Mouse (Mus musculus): ENCODE results near the gene Col15a1. TPM values are rescaled to one million over a fixed set of nuclear protein-coding genes. Genes with fewer than 3 reads are reported as not detected.

Col15a1 gene
- total and polyA plus RNA-seq, 2 experiments from 2014 or later, result 3.8 to 8.2 TPM

DNA sequence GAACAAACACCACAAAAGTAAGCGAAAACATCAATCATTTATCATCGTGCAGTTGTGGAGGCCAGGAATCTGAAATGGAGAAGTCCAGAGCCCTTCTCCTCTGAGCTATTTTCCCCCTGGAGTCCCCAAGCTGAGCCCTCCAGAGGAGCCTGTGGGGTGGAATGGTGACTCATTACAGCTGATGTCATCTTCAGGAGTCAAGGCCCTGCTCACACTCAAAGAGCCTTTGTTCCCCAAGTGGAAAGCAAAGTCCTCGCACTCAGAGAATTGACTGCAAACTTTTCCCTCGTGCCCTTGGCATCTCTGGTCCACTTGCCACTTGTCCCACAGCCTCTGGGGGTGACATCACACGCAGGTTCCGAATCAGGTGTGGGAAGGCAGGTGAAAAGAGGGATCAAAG is 23.4 kb downstream of the Col15a1 start:
- TF ChIP-seq CTCF (IDR thresholded peaks at IDR 0.05), result no peak
- Histone ChIP-seq H3K36me3 (ENCODE audit: insufficient read depth, low read length) (no peaks in the 10 kb centered on the region), H3K4me2 (ENCODE audit: low read depth, low read length, poor library complexity, severe bottlenecking) (no peak overlapping the region), H3K9me3 (ENCODE audit: low read length) (no peaks in the 10 kb centered on the region), H3K9ac (replicated peaks; ENCODE audit: low read length, poor library complexity, severe bottlenecking) (no peak overlapping the region), H3K27ac (ENCODE audit: low read depth, low read length) (no peak overlapping the region), H3K4me3 (ENCODE audit: low read depth, low read length) (no peak overlapping the region), H3K27me3 (ENCODE audit: insufficient read depth, low read length) (no peaks in the 10 kb centered on the region), H3K4me1 (ENCODE audit: insufficient read depth, low read length) (peaks cover 8% of the 10 kb centered on the region)
- no peak for DNase-seq (ENCODE audit: low spot score)
- WGBS, result 89% methylated on average over 6 of the region's 6 CpGs
- ATAC-seq (ENCODE audit: low FRiP score), result no peak

DNA sequence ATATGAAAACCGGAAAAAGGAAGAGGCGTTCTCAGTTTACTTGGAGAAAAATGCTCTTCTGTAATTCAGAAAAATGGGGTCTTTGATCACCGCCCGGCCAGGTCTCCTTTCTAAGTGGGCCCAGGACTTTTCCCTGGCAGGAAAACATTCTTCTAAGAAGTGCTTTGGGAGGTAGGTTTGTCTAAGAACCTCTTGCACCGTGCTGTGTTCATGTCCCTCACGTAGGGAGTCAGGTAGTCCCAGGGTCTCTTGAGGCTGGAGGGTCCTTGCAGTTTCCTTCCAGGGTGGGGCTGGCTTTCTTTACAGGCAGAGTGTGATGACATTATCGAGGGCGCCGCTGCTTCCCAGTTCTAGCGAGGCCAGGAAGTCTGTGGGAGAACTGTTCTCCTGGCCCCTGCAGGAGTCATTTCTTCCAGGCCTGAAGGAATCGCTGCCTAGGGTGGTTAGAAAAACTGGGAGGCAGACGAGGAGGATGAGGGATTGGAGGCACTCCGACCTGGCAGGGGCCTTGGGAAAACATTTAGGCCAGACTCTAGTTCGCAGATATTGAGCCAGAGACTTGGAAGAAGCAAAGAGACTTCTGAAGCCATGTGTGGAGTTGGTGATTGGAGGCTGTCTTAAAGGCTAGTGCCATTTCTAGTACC is 25.4 kb downstream of the Col15a1 start:
- no peak overlapping the region for H3K4me2 ChIP-seq (ENCODE audit: low read depth, low read length, poor library complexity, severe bottlenecking)
- WGBS, result 82% methylated on average over 14 of the region's 14 CpGs
- H3K36me3 ChIP-seq (ENCODE audit: insufficient read depth, low read length), result no peaks in the 10 kb centered on the region
- H3K9ac ChIP-seq (replicated peaks; ENCODE audit: low read length, poor library complexity, severe bottlenecking), result no peak overlapping the region
- no peak overlapping the region for H3K4me3 ChIP-seq (ENCODE audit: low read depth, low read length)
- no peaks in the 10 kb centered on the region for H3K27me3 ChIP-seq (ENCODE audit: insufficient read depth, low read length)
- no peaks in the 10 kb centered on the region for H3K9me3 ChIP-seq (ENCODE audit: low read length)
- ATAC-seq (ENCODE audit: low FRiP score) (no peak), DNase-seq (ENCODE audit: low spot score) (no peak)
- peaks cover 8% of the 10 kb centered on the region for H3K4me1 ChIP-seq (ENCODE audit: insufficient read depth, low read length)
- no peak for TF ChIP-seq CTCF (IDR thresholded peaks at IDR 0.05)
- no peak overlapping the region for H3K27ac ChIP-seq (ENCODE audit: low read depth, low read length)

DNA sequence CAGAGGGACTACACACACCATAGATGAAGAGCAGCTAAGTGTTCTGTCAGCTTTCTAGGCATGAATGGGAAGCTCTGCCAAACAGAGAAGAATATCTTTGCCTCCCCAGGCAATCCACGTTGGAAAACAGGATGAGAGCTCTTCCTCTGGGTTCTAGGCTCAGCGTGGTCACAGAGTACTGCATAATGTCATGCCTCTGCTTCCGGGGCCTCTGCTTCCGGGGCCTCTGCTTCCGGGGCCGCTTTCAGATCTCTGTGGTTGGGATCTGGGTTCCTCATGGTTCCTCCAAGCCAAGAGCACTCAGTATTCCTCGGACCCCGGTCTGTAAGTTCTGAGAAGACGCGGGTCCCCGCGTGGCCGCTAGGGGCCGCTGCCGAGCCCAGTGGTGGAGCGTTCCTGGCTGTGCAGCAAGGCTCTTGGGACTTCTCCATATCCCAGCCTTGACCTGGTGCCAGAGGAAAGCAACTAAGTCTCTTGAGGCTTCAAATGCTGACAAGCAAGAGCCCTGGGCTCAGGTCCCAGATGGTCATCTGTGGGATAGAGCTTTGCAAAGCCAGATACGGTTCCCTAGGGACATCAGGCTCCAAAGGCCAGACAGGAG is 26.8 kb downstream of the Col15a1 start:
- Histone ChIP-seq H3K27me3 (ENCODE audit: insufficient read depth, low read length) (no peaks in the 10 kb centered on the region), H3K27ac (ENCODE audit: low read depth, low read length) (no peak overlapping the region), H3K4me3 (ENCODE audit: low read depth, low read length) (no peak overlapping the region), H3K9ac (replicated peaks; ENCODE audit: low read length, poor library complexity, severe bottlenecking) (no peak overlapping the region), H3K9me3 (ENCODE audit: low read length) (no peaks in the 10 kb centered on the region), H3K36me3 (ENCODE audit: insufficient read depth, low read length) (no peaks in the 10 kb centered on the region), H3K4me1 (ENCODE audit: insufficient read depth, low read length) (peaks cover 8% of the 10 kb centered on the region), H3K4me2 (ENCODE audit: low read depth, low read length, poor library complexity, severe bottlenecking) (0 out of 2 replicates have a peak overlapping the region, but pooled peaks have one; percentile 7)
- WGBS, result 31% methylated on average over 17 of the region's 17 CpGs
- DNase-seq (ENCODE audit: low spot score) (peak; percentile 81), ATAC-seq (ENCODE audit: low FRiP score) (peak; percentile 61)
- peak; percentile 79 for TF ChIP-seq CTCF (IDR thresholded peaks at IDR 0.05)

DNA sequence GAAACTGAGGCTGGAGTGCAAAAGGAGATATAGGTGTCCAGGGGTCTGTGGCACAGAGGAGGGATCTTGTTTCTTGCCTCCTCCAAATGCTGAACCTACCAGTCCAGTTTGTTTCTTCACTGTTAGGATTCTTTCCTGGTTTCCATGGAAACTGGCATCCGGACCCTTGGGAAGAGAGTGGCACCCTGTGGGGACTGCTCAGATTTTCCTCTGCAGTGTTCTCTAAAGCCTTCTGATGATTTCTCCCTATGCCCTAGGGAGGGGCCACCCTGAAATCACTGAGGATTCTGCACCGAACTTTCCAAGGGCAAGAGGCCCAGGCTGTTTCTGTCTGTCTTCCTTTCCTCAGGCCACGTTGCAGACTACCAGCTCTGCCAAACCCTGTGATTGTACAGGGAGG is 27.4 kb downstream of the Col15a1 start:
- no peak overlapping the region for H3K9ac ChIP-seq (replicated peaks; ENCODE audit: low read length, poor library complexity, severe bottlenecking)
- WGBS, result 3% methylated on average over 3 of the region's 3 CpGs
- no peak overlapping the region for H3K4me2 ChIP-seq (ENCODE audit: low read depth, low read length, poor library complexity, severe bottlenecking)
- H3K36me3 ChIP-seq (ENCODE audit: insufficient read depth, low read length), result no peaks in the 10 kb centered on the region
- H3K27me3 ChIP-seq (ENCODE audit: insufficient read depth, low read length), result no peaks in the 10 kb centered on the region
- no peak overlapping the region for H3K27ac ChIP-seq (ENCODE audit: low read depth, low read length)
- ATAC-seq (ENCODE audit: low FRiP score) (peak; percentile 68), DNase-seq (ENCODE audit: low spot score) (peak; percentile 54)
- peaks cover 8% of the 10 kb centered on the region for H3K4me1 ChIP-seq (ENCODE audit: insufficient read depth, low read length)
- peak; percentile 7; the same call in 1 of the 2 replicates for TF ChIP-seq CTCF (IDR thresholded peaks at IDR 0.05)
- no peak overlapping the region for H3K4me3 ChIP-seq (ENCODE audit: low read depth, low read length)
- no peaks in the 10 kb centered on the region for H3K9me3 ChIP-seq (ENCODE audit: low read length)

DNA sequence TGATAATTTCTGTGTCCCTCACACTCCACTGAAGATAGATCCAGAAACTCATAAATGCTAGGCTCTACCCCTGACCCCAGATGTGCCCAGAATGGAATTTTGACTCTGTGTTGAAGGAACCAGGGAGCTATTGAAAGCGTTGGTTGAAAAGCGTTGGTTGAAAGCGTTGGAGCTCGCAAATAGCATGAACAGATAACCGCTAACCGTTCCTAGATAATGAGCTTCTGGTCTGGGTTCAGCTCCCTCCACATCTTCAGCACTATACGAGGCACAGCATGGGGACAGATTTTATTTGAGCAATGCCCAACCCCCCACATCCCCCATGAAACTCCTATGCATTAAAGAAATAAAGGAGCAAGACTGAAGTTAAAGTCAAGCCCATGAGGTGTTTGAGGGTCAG is 28.1 kb downstream of the Col15a1 start:
- no peaks in the 10 kb centered on the region for H3K36me3 ChIP-seq (ENCODE audit: insufficient read depth, low read length)
- 78% methylated on average over 7 of the region's 7 CpGs for WGBS
- TF ChIP-seq CTCF (IDR thresholded peaks at IDR 0.05), result no peak
- no peak for DNase-seq (ENCODE audit: low spot score)
- no peak for ATAC-seq (ENCODE audit: low FRiP score)
- no peak overlapping the region for H3K4me3 ChIP-seq (ENCODE audit: low read depth, low read length)
- no peak overlapping the region for H3K9ac ChIP-seq (replicated peaks; ENCODE audit: low read length, poor library complexity, severe bottlenecking)
- no peaks in the 10 kb centered on the region for H3K27me3 ChIP-seq (ENCODE audit: insufficient read depth, low read length)
- H3K4me1 ChIP-seq (ENCODE audit: insufficient read depth, low read length), result peaks cover 8% of the 10 kb centered on the region
- no peaks in the 10 kb centered on the region for H3K9me3 ChIP-seq (ENCODE audit: low read length)
- H3K27ac ChIP-seq (ENCODE audit: low read depth, low read length), result no peak overlapping the region
- H3K4me2 ChIP-seq (ENCODE audit: low read depth, low read length, poor library complexity, severe bottlenecking), result no peak overlapping the region

DNA sequence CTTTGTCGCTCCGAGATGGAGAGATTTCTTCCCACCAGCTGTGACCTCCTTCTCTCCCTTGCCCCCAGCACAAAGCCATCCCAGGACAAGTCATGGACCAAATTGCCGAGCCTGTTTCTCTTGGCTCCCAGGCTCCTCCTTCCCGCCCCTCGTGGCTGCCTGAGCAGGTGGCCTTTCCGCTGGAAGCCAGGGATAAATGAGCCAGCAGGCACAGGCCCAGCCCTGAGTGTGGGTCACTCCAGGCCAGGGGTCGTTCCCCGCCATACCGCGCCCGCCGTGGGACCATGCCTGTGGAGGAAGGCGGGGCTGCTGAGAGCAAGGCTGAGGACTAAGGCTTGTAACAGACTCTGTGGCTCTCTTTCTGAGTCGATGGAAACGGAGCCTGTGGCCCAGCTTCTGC is 29.3 kb downstream of the Col15a1 start:
- no peaks in the 10 kb centered on the region for H3K36me3 ChIP-seq (ENCODE audit: insufficient read depth, low read length)
- no peak overlapping the region for H3K9ac ChIP-seq (replicated peaks; ENCODE audit: low read length, poor library complexity, severe bottlenecking)
- H3K9me3 ChIP-seq (ENCODE audit: low read length), result no peaks in the 10 kb centered on the region
- ATAC-seq (ENCODE audit: low FRiP score) (no peak), DNase-seq (ENCODE audit: low spot score) (no peak)
- TF ChIP-seq CTCF (IDR thresholded peaks at IDR 0.05), result no peak
- no peaks in the 10 kb centered on the region for H3K27me3 ChIP-seq (ENCODE audit: insufficient read depth, low read length)
- H3K4me1 ChIP-seq (ENCODE audit: insufficient read depth, low read length), result peaks cover 8% of the 10 kb centered on the region
- H3K4me3 ChIP-seq (ENCODE audit: low read depth, low read length), result no peak overlapping the region
- no peak overlapping the region for H3K27ac ChIP-seq (ENCODE audit: low read depth, low read length)
- WGBS, result 45% methylated on average over 15 of the region's 15 CpGs
- H3K4me2 ChIP-seq (ENCODE audit: low read depth, low read length, poor library complexity, severe bottlenecking), result no peak overlapping the region
